Mouse (Mus musculus) hindbrain, embryonic 10.5 days (tissue): Measurements from ENCODE around the gene Mall. TPM values are rescaled to one million over a fixed set of nuclear protein-coding genes. Genes with fewer than 3 reads are reported as not detected.

ENCODE experiments used
- DNase-seq: peaks from one replicate; pipeline ENCODE4 v3.0.0-alpha.2; 2017; ENCODE audit warnings: low spot score
- H3K27ac ChIP-seq: fragments of 300-500 bp; sonication (generic); 2 replicates; pipeline ENCODE4 v1.5.1; 2016; ENCODE audit warnings: mild to moderate bottlenecking, moderate library complexity
- H3K27me3 ChIP-seq: fragments of 300-500 bp; sonication (generic); 2 replicates; pipeline ENCODE4 v1.6.1; 2016; ENCODE audit warnings: mild to moderate bottlenecking; ENCODE audit not compliant: poor library complexity, insufficient read depth, severe bottlenecking
- H3K36me3 ChIP-seq: fragments of 300-500 bp; sonication (generic); 2 replicates; pipeline ENCODE4 v1.6.1; 2016; ENCODE audit warnings: mild to moderate bottlenecking, moderate library complexity
- H3K4me1 ChIP-seq: fragments of 300-500 bp; sonication (generic); replicated peaks from 2 replicates; pipeline ENCODE4 v1.6.1; 2016; ENCODE audit warnings: mild to moderate bottlenecking
- H3K4me3 ChIP-seq: fragments of 300-500 bp; sonication (generic); 2 replicates; pipeline ENCODE4 v1.5.1; 2016; ENCODE audit warnings: mild to moderate bottlenecking, moderate library complexity
- H3K9me3 ChIP-seq: fragments of 300-500 bp; sonication (generic); 2 replicates; pipeline ENCODE4 v1.6.1; 2016; ENCODE audit warnings: mild to moderate bottlenecking, moderate library complexity
- WGBS: fragments of 180-500 bp; shearing (Covaris S2); methylation state at CpG from one replicate; pipeline ENCODE4 v1.1.7; 2016; 5-methylcytosine and 5-hydroxymethylcytosine counted together
- polyA plus RNA-seq: library from polyadenylated mRNA; unstranded; fragments of >200 nt; fragmentation: Nextera tagmentation; extraction: Ambion mirVana; gene quantifications from 2 replicates; pipeline ENCODE4 v1.2.1, GENCODE M21; 2016

Gene Mall
- polyA plus RNA-seq, 1 experiment from 2014 or later: 1.8 TPM

GRCm38 (mm10) chr2:127655419-127655818 lies 74.3 kb downstream of the Mall start:
- peak; percentile 10 for DNase-seq
- Histone ChIP-seq H3K36me3 (no peaks in the 10 kb centered on the region), H3K27ac (no peak overlapping the region), H3K27me3 (peaks cover 92% of the 10 kb centered on the region), H3K4me1 (peaks cover 16% of the 10 kb centered on the region), H3K4me3 (peak overlapping the region; percentile 62), H3K9me3 (no peaks in the 10 kb centered on the region)
- 7% methylated on average over 9 of the region's 9 CpGs for WGBS

GRCm38 (mm10) chr2:127654786-127655185 lies 74.9 kb downstream of the Mall start:
- Histone ChIP-seq H3K27ac (no peak overlapping the region), H3K4me1 (peaks cover 16% of the 10 kb centered on the region), H3K4me3 (no peak overlapping the region), H3K27me3 (peaks cover 85% of the 10 kb centered on the region), H3K36me3 (no peaks in the 10 kb centered on the region), H3K9me3 (no peaks in the 10 kb centered on the region)
- DNase-seq: no peak
- 50% methylated on average over 3 of the region's 3 CpGs for WGBS

Other genes with a start within 250 kb of the Mall start
- gene Kcnip3, start 207.8 kb downstream of the Mall start, polyA plus RNA-seq: 2.2 TPM in 2 replicates
- gene Prom2, start 188.5 kb downstream of the Mall start, polyA plus RNA-seq: 0.65 and 0.85 TPM in 2 replicates
- gene Zfp661, start 142.8 kb downstream of the Mall start, polyA plus RNA-seq: 8.0 and 8.3 TPM in 2 replicates
- 158 and 163 TPM in 2 replicates for gene Mrps5, start 142.7 kb downstream of the Mall start, polyA plus RNA-seq
- 0.69 and 2.4 TPM in 2 replicates for gene Mal, start 73.2 kb downstream of the Mall start, polyA plus RNA-seq
- gene Nphp1, start 59.0 kb upstream of the Mall start, polyA plus RNA-seq: 34.4 and 39.3 TPM in 2 replicates
- 23.3 and 26.8 TPM in 2 replicates for gene Mtln, start 62.6 kb upstream of the Mall start, polyA plus RNA-seq
- gene Bub1, start 101.9 kb upstream of the Mall start, polyA plus RNA-seq: 64.5 and 98.5 TPM in 2 replicates
- gene Acoxl, start 108.9 kb upstream of the Mall start, polyA plus RNA-seq: 0.07 and 0.20 TPM in 2 replicates